Mouse (Mus musculus): ENCODE data around the gene BC005537. TPM values are rescaled to one million over a fixed set of nuclear protein-coding genes. Genes with fewer than 3 reads are reported as not detected.
"Not testable (repeated sequence)": the region's sequence is repeated elsewhere in the genome, so short reads cannot be mapped to it uniquely, and the experiment has no call there.

BC005537 gene
- polyA plus RNA-seq, 1 experiment: 115 TPM

DNA sequence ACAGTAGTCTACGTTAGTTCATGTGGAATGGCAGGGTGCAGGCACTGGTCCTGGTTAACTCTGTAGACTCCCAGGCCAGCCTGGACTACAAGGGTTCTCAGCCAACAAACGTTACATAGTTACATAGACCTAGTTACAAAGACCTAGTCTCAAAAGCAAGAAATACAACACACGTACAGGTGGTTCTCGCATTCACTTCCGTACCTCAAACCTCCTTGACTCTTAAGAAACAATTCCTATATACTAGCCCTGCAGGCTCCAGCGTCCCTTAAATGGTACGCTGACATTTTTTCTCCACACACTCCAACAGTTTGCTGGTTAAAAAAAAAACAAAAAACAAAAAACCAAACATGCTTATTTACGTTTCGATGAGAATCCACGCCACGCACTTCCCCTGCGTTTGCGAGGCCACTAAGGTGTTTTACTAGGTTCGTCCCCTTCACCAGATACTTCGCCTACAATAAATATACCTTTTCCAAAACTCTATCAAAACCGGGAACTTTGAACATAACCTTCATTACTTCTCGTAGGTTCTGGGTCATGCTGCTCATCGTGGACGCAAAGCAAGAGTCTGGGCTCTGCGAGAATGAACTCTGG is 29.4 kb downstream of the BC005537 start:
- DNase-seq (ENCODE audit: low read depth): peak; percentile 30
- TF ChIP-seq POLR2A (IDR thresholded peaks at IDR 0.05; ENCODE audit: borderline replicate concordance, extremely low read depth, insufficient read depth, insufficient read length, poor library complexity, severe bottlenecking): no peak
- TF ChIP-seq CTCF (IDR thresholded peaks at IDR 0.05; ENCODE audit: borderline replicate concordance, extremely low read depth, insufficient read depth, insufficient read length): no peak

GRCm38 (mm10) chr13:24831353-24832130 is 30.1 kb downstream of the BC005537 start, which contains the start of the genes Acot13 and Tdp2:
TSS of gene Acot13 (minus strand) at chr13:24831540.
TSS of gene Tdp2 (plus strand) at chr13:24831679.
- peak; percentile 99 for DNase-seq (ENCODE audit: low read depth)
- TF ChIP-seq POLR2A (IDR thresholded peaks at IDR 0.05; ENCODE audit: borderline replicate concordance, extremely low read depth, insufficient read depth, insufficient read length, poor library complexity, severe bottlenecking): peak; percentile 93
- no peak for TF ChIP-seq CTCF (IDR thresholded peaks at IDR 0.05; ENCODE audit: borderline replicate concordance, extremely low read depth, insufficient read depth, insufficient read length)

DNA sequence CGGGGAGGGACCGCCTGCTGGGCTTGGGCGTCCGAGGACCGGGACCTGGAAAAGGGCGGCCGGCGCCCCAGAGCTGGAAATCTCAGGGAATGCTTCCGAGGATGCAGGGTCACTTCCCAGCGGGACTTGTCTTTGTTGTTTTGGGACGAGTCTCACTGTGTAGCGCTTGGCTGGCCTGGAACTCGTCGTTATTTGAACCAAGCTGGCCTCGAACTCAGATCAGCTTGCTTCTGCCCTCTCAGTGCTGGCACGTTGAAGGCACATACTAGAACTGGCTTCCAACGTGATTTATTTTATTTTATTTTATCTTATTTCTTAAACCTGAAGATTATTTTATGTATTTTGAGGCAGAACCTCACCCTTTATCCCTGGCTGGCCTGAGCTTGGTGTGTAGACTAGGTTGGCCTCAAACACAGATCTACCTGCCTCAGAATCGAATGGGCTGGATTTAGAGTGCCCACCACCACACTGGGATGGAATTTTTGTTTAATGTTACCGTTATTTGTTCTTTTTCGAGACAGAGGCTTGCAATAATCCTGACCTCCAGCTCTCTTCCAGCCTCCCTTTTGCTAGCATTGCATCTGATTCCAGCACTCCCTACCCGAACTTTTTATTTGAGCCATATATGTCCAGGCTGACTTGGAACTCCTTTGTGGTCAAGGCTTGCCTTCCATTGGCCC is 30.8 kb downstream of the BC005537 start:
- DNase-seq (ENCODE audit: low read depth): no peak
- TF ChIP-seq CTCF (IDR thresholded peaks at IDR 0.05; ENCODE audit: borderline replicate concordance, extremely low read depth, insufficient read depth, insufficient read length): no peak
- no peak for TF ChIP-seq POLR2A (IDR thresholded peaks at IDR 0.05; ENCODE audit: borderline replicate concordance, extremely low read depth, insufficient read depth, insufficient read length, poor library complexity, severe bottlenecking)

DNA sequence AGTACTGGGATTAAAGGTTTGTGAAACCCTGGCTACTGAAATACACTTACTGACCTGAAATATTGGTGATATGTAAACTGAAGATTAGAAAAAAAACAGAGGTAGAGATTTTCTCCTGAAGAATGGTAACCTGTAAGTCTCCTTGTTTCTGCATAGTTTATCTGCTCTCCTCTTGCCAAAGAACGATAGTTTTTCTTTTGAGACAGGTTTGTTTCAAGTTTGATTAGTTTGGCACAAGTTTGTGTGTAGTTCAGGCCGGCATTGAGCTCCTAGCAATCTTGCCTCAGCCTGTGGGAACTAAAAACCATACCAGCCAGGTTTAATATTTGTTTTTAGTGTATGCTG is 31.3 kb downstream of the BC005537 start:
- no peak for DNase-seq (ENCODE audit: low read depth)
- TF ChIP-seq CTCF (IDR thresholded peaks at IDR 0.05; ENCODE audit: borderline replicate concordance, extremely low read depth, insufficient read depth, insufficient read length): no peak
- TF ChIP-seq POLR2A (IDR thresholded peaks at IDR 0.05; ENCODE audit: borderline replicate concordance, extremely low read depth, insufficient read depth, insufficient read length, poor library complexity, severe bottlenecking): no peak

GRCm38 (mm10) chr13:24837765-24838164 is 36.3 kb downstream of the BC005537 start:
- DNase-seq (ENCODE audit: low read depth): not testable (repeated sequence)

- TF ChIP-seq CTCF (IDR thresholded peaks at IDR 0.05; ENCODE audit: borderline replicate concordance, extremely low read depth, insufficient read depth, insufficient read length): no peak
- TF ChIP-seq POLR2A (IDR thresholded peaks at IDR 0.05; ENCODE audit: borderline replicate concordance, extremely low read depth, insufficient read depth, insufficient read length, poor library complexity, severe bottlenecking): no peak
- no peak for DNase-seq (ENCODE audit: low read depth)
Observed at GRCm38 (mm10) chr13:24839831-24840230, 38.4 kb downstream of the BC005537 start.

GRCm38 (mm10) chr13:24841702-24842101 is 40.2 kb downstream of the BC005537 start:
- TF ChIP-seq POLR2A (IDR thresholded peaks at IDR 0.05; ENCODE audit: borderline replicate concordance, extremely low read depth, insufficient read depth, insufficient read length, poor library complexity, severe bottlenecking) (no peak), CTCF (IDR thresholded peaks at IDR 0.05; ENCODE audit: borderline replicate concordance, extremely low read depth, insufficient read depth, insufficient read length) (no peak)
- DNase-seq (ENCODE audit: low read depth): no peak

GRCm38 (mm10) chr13:24844983-24845955 is 43.8 kb downstream of the BC005537 start, which contains the start of gene D130043K22Rik:
TSS of gene D130043K22Rik (plus strand) at chr13:24845135.
- DNase-seq (ENCODE audit: low read depth): peak; percentile 79
- TF ChIP-seq CTCF (IDR thresholded peaks at IDR 0.05; ENCODE audit: borderline replicate concordance, extremely low read depth, insufficient read depth, insufficient read length): no peak
- TF ChIP-seq POLR2A (IDR thresholded peaks at IDR 0.05; ENCODE audit: borderline replicate concordance, extremely low read depth, insufficient read depth, insufficient read length, poor library complexity, severe bottlenecking): no peak

GRCm38 (mm10) chr13:24849318-24849717 is 47.9 kb downstream of the BC005537 start:
- TF ChIP-seq POLR2A (IDR thresholded peaks at IDR 0.05; ENCODE audit: borderline replicate concordance, extremely low read depth, insufficient read depth, insufficient read length, poor library complexity, severe bottlenecking): no peak
- DNase-seq (ENCODE audit: low read depth): no peak

- no peak for TF ChIP-seq POLR2A (IDR thresholded peaks at IDR 0.05; ENCODE audit: borderline replicate concordance, extremely low read depth, insufficient read depth, insufficient read length, poor library complexity, severe bottlenecking)
- TF ChIP-seq CTCF (IDR thresholded peaks at IDR 0.05; ENCODE audit: borderline replicate concordance, extremely low read depth, insufficient read depth, insufficient read length): no peak
- DNase-seq (ENCODE audit: low read depth): no peak
Observed at GRCm38 (mm10) chr13:24851989-24852388, 50.5 kb downstream of the BC005537 start.

DNA sequence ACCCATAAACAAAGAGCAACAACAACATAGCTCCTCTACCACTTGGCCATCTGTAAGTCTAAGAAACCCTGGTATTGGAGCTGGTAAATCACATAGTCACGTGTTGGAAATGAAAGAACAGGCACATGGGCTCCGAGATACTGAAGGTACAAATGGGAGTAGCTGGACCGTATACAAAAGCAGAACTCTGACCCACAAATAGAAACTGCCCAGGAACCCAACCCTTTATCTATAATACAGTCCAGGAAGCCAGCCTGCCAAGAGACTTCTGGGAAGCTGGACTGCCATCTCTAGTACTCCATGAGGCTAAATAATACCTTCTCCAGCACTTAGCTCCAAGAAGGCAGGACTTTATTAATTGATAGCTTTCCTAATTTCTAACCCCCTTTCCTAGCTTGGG is 51.1 kb downstream of the BC005537 start:
- no peak for DNase-seq (ENCODE audit: low read depth)
- TF ChIP-seq POLR2A (IDR thresholded peaks at IDR 0.05; ENCODE audit: borderline replicate concordance, extremely low read depth, insufficient read depth, insufficient read length, poor library complexity, severe bottlenecking) (no peak), CTCF (IDR thresholded peaks at IDR 0.05; ENCODE audit: borderline replicate concordance, extremely low read depth, insufficient read depth, insufficient read length) (no peak)

Measured in brain, embryonic 14.5 days (tissue).